Mouse (Mus musculus) T-helper 17 cell (primary cell): ENCODE data around the gene Isoc2b.
"Not testable (repeated sequence)": the region's sequence is repeated elsewhere in the genome, so short reads cannot be mapped to it uniquely, and the experiment has no call there.

Experiments used
- in situ Hi-C, 2 experiments: fragments of 300-600 bp; cut with MboI, MseI; formaldehyde crosslinking; loops; 1 replicate in 1 of 2; 2 replicates in 1 of 2; pipeline ENCODE4 v1.15.1; 2025; ENCODE audit warnings: high pct_unique_total_duplicates in 2 of 2

Isoc2b gene

GRCm38 (mm10) chr7:4870133-4870532, at the start of gene Isoc2b:
Gene Isoc2b, minus strand, starts transcription at chr7:4870258.
- in situ Hi-C loops = no loop called here

GRCm38 (mm10) chr7:4919096-4919495, 49.0 kb upstream of the Isoc2b start:
- in situ Hi-C loops = loop anchor here in 1 of 2 experiments (5.0 kb wide), 1 partner anchor 98 kb away; the partner anchor contains the start of gene Gm44973

GRCm38 (mm10) chr7:4918681-4919080, 48.6 kb upstream of the Isoc2b start:
- in situ Hi-C loops = loop anchor here in 1 of 2 experiments (5.0 kb wide), 1 partner anchor 99 kb away; the partner anchor contains the start of gene Gm44973

GRCm38 (mm10) chr7:4917494-4917893, 47.4 kb upstream of the Isoc2b start:
- in situ Hi-C loops = loop anchor here in 1 of 2 experiments (5.0 kb wide), 1 partner anchor 100 kb away; the partner anchor contains the start of gene Gm44973

- in situ Hi-C loops = loop anchor here in 1 of 2 experiments (5.0 kb wide), 1 partner anchor 101 kb away; the partner anchor contains the start of gene Gm44973
Measured at GRCm38 (mm10) chr7:4915669-4916416, 45.8 kb upstream of the Isoc2b start.

GRCm38 (mm10) chr7:4915007-4915665, 45.1 kb upstream of the Isoc2b start, which contains the start of gene Zfp628:
Gene Zfp628, plus strand, starts transcription at chr7:4915217.
- in situ Hi-C loops = loop anchor here in 1 of 2 experiments (5.0 kb wide), 1 partner anchor 102 kb away; the partner anchor contains the start of gene Gm44973

- in situ Hi-C loops = no loop called here
Measured at GRCm38 (mm10) chr7:4912248-4912647, 42.2 kb upstream of the Isoc2b start.

- in situ Hi-C loops = no loop called here
Measured at GRCm38 (mm10) chr7:4911561-4911960, 41.5 kb upstream of the Isoc2b start.

GRCm38 (mm10) chr7:4906466-4906950, 36.5 kb upstream of the Isoc2b start, which contains the start of gene Gm36210:
Gene Gm36210, minus strand, starts transcription at chr7:4906516.
- in situ Hi-C loops = no loop called here

GRCm38 (mm10) chr7:4902404-4902803, 32.3 kb upstream of the Isoc2b start:
- in situ Hi-C loops = no loop called here

- in situ Hi-C loops = no loop called here
Measured at GRCm38 (mm10) chr7:4901171-4901570, 31.1 kb upstream of the Isoc2b start.

GRCm38 (mm10) chr7:4900523-4900851, 30.4 kb upstream of the Isoc2b start:
- in situ Hi-C loops = no loop called here

GRCm38 (mm10) chr7:4899649-4900522, 29.8 kb upstream of the Isoc2b start:
- in situ Hi-C loops = loop anchor here in 1 of 2 experiments (5.0 kb wide), 1 partner anchor 188 kb away; no protein-coding TSS in a partner anchor

GRCm38 (mm10) chr7:4898851-4899648, 29.0 kb upstream of the Isoc2b start:
- in situ Hi-C loops = loop anchor here in 1 of 2 experiments (5.0 kb wide), 1 partner anchor 187 kb away; no protein-coding TSS in a partner anchor

- in situ Hi-C loops = loop anchor here in 1 of 2 experiments (5.0 kb wide), 1 partner anchor 183 kb away; no protein-coding TSS in a partner anchor
Measured at GRCm38 (mm10) chr7:4895186-4895585, 25.1 kb upstream of the Isoc2b start.

- in situ Hi-C loops = no loop called here
Measured at GRCm38 (mm10) chr7:4886680-4887079, 16.6 kb upstream of the Isoc2b start.

GRCm38 (mm10) chr7:4879036-4879435, 9.0 kb upstream of the Isoc2b start:
- in situ Hi-C loops = not testable (repeated sequence)

GRCm38 (mm10) chr7:4878186-4878585, 8.1 kb upstream of the Isoc2b start:
- in situ Hi-C loops = no loop called here

GRCm38 (mm10) chr7:4877226-4877625, 7.2 kb upstream of the Isoc2b start:
- in situ Hi-C loops = no loop called here

- in situ Hi-C loops = no loop called here
Measured at GRCm38 (mm10) chr7:4876753-4877221, 6.7 kb upstream of the Isoc2b start, which contains the start of gene Isoc2a. Gene Isoc2a, plus strand, starts transcription at chr7:4877153.
